Mouse (Mus musculus): ENCODE results near the gene Jazf1.
A peak's percentile ranks its signal among the peaks of the same experiment; 100 is the strongest.

Gene Jazf1

DNA sequence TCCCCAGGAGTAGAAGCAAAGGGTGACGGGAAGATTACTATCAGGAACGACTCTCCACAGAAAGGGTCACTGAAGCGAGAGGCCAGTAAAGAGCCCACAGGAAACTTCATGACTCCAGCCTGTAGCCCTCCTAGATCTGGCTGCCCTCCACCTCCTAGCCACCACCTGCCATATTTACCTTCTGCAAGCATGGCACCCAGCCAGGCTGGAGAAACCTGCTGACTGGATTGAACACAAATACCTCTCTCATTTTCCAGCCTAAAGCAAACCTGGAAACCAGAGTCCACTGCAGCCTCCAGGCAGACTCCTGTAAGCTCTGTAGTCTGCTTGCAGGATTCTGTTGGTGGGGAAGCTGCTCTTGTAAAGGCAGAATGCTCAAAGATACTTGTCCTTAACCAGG, 62.4 kb downstream of the Jazf1 start:
- peak; percentile 13 for DNase-seq

DNA sequence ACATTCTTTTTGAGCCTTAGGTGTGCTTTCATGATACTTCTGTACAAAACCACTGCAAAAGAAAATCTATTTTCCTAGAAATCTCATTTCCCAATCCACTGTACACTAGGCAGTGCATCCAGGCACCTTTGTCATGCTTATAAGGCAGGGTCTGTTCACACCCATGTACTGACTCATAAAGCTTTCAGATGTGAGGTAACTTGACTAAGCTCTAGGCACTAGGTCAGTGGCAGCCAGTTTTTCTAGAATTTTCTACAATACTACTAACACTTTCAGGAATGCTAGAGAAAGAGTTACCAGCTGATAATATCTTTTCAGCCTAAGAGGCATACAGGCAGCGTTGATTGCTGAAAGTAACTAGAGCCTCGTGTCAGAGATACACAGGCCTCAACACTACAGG, 62.9 kb downstream of the Jazf1 start:
- no peak for DNase-seq

DNA sequence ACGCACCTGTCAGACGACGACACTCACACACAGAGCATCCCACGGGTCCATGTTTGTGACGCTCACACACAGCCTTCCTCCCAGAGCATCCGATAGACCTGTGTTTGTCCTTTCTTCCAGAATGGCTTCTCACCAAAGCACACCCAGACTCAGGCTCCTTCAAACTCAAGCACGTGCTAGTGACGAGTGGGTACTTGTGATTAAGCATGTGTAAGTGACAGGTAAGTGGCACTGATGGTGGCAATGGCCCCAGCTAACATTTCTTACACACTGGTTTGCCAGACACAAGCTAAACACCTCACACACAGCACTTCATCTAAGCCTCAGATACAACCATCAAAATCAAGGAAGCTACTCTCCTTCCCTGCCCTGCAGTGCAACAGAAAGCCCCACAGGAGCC, 77.6 kb downstream of the Jazf1 start:
- peak; percentile 64 for DNase-seq

DNA sequence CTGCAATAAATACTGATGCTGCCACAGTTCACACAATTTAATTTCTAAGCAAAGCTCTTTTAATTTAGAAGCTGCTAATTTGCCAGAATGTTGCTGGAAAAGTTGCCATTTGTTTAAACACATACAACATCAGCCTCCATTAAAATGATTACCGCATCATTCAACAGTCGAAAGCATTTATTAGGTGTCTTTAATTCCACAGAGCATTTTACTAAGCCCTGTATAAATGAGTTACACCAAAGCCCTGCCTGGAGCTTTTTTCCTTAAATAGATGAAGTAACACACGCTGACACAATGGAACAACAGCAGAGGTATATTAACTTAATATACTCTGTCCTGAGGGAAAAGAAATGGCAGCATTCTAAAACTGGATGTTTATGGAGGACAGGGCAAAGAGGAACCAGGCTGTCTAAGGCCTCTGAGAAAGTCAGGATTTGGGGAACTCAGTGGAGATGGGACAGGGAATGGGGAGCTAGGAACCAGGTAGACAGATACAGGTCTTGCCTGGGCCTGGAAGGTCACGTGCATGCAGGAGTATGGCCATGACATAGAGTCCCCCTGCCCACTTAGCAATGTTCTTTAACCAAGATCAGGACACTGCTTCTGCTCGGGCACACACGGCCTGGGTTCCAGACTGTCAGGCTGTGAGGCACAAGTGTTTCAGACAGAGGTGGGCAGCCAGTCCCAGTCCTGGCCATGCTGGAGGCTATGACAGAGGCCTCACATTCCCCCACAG, 80.4 kb downstream of the Jazf1 start:
- no peak for DNase-seq

DNA sequence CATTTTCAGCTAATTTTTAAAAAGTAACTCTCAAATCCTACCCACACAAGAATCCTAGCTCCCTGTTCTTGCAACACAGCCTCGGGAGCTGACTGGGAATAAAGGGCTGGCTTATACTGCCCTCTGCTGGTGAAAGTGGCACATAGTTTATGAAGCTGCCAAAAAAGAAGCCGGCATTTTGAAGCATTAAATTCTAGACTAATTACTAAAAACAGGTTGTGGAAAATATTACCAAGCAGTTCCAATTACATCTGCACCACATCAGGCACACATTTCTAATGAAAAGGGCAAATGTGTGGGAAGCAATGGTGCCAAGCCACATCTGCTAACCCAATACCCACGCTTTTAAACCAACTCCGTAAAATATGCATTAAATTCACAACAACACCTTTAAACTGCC, 81.0 kb downstream of the Jazf1 start:
- DNase-seq, result peak; percentile 66

DNA sequence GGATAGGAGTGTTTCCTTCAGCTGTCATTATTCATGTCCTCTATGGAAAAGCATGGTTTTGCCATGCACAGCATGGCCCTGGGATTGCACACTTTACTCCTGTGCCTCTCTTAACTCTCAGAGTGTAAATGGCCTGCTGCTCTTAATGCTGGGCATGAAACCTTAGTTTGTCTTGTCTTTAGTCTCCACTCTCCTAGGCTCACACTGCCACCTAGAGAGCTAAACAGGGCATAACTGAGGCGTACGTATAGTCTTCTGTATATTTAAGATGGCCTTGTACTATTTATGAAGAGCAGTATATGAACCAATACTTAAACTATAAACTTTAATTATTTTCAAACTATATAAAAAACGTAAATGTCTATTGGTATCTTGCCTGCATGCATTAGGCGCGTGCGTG, 86.3 kb downstream of the Jazf1 start:
- no peak for DNase-seq

DNA sequence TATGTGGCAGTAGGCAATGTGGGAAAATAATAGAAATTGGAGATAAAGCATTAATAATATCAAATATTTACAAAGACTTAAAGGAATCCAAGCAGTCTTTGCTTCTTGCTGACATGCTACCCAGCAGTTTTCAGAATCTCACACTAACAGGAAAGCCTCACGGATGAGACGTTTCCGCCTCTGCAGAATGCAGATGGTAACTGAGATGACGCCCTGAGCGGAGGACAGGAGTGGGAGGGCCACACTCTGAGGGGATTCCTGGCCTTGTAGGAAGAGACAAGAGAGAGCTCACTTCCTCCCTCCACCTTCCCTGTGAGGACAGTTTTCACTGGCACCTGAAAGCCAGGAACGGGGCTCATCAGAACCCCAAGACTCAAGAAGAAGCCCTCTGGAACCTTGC, 88.9 kb downstream of the Jazf1 start:
- no peak for DNase-seq

DNA sequence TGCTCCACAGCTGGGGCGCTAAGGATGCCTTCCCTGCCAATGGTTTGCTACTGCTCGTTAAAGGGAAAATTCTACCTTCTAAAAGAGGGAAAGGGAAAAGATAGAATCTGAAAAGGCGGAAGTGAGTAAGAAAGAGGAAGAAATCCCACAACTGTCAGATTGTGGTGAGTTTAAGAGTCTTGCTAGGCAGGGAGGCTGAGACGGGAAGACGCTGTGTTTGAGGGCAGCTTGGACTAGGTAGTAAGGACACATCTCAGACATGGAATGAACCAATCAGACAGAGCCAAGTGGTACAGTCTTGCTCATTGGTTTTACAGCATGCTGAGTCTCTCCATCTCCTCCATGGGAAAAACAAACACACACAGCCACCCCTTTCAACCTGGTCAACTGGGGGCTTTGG, 95.1 kb downstream of the Jazf1 start:
- no peak for DNase-seq

DNA sequence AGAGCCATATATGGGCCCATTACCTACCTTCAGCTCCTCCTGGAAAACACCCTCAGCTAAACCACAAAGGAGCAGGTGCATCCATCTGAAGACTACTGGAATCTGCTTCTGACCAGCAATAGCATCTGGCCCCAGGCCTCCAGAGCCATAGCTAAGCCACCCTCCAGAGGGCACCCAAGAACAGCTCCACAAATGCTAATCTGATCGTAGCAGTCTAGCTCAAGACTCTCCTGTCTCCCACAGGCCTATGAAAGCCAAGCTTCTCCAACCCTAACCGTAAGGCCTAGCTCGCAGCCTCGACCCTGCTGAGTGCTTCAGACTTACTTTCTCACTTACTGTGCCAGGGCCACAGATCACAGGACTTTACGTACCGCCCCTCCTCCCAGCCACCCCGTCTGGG, 96.3 kb downstream of the Jazf1 start:
- no peak for DNase-seq

DNA sequence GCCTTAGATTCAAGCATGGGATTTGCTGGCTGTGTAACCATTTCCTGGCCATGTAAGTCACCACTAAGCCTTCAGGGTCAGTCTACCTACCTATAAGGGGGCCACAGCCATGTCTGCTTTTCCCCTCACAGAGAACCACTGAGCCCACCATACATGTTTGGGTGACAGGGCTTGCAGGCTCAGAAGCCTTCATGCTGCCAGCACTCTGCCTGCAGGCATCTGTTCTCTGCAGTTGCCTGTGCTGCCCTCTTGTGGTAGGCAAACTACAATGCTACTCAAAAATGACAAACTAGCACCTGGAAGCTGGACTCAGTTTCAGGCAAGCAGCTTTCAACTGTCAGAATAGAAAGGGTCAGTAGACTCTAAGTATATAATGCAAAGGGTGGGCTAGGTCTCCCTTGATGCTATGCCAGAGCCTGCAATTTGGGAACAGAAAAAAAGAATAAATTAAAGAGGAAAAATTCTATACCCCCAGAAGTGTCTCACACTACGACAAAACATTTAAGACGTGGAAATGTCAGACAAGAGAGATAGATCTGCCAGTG, 98.6 kb downstream of the Jazf1 start:
- DNase-seq, result peak; percentile 76

DNA sequence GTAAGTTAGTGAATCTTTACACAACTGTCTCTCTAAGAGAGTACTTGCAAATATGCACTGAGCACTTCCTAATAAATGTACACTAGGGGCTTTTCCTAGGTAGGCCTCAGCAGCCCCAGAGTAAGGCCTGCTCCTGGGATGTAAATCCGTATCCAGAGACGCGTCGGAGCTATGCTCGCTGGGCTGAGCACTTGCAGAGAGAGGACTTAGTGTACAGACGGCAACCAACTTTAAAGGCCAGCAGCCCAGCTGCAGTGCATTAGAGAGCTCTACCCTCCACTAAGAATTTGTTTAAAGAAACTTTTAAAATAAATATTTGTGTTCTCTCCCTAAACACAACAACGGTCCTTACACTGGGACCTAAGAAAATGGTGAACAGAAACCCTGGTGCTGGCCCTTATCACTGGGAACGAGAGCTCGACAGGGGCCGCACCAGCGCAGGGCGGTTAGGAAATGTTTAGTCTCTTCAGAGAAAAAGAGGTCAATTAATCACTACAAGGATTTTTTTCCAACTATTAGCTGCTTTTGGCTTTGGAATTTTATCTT, 100.0 kb downstream of the Jazf1 start:
- no peak for DNase-seq

DNA sequence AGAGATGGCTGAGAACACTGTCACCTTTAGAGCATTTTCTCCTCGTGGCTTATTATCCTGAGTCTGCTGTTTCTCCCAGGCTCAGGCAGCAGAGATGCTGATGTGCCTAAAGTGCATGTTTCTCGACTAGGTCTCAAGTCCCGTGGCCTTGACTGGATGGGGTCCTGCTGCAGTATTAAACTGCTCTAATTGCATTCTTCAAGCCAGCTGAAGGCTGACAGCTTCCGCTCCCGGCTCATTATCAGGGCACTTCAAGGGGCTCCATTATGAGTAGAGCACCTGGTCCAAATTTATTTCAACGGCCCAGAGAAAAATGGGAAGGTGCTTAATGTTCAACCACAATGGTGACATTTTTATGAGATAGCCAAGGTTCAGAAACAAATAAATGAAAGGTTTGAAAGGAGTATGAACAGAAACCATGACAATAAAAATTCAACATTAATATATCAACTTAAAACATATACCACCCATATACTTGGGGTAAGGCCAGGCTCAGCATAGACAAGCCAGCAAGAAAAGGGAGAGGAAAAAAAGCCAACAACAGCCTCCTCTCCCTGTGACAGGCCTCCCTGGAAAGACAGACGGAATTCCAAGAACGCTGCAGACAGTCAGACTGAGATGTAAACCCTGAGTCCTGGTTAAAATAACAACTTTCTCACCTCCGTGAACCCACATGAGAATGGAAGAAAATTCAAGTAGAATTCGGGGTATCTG, 100.7 kb downstream of the Jazf1 start:
- no peak for DNase-seq

DNA sequence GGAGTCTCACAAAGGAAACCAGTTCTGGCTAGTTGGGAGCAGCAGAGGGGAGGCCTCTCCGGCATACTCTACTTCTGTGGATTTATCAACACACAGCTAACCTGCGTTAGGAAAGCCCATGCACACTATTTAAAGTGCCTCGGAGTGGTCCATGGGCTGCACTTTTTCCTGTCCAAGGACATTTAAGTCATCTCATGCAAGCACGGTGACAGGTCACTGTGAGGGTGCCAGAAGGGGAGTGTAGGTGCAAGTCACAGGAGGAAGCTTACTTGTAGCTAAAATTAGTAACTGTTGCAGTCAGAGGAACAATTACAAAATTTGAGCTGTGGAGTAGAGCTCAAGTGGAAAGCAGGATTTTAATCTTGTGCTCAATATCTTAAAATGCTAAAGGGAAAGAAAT, 102.4 kb downstream of the Jazf1 start:
- DNase-seq, result peak; percentile 18

DNA sequence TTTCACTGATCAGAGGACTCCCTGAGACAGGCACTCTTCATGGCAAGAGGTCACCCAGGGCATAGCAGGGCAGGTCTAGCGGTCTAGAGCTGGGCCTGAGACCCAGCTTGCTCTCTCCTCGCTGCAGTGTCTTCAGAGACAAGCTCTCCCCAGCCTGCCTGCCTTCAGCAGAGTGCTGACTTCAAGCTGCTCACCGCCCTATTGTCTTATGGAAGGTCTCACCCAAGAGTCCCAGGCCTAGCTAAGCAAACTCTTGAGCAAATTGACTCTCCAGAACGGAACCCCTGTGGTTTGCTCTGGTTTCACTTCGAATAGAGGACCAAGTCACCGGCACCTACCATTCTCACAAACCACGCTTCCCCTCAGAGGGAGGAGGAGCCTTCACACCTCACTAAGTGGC, 103.1 kb downstream of the Jazf1 start:
- peak; percentile 11 for DNase-seq

DNA sequence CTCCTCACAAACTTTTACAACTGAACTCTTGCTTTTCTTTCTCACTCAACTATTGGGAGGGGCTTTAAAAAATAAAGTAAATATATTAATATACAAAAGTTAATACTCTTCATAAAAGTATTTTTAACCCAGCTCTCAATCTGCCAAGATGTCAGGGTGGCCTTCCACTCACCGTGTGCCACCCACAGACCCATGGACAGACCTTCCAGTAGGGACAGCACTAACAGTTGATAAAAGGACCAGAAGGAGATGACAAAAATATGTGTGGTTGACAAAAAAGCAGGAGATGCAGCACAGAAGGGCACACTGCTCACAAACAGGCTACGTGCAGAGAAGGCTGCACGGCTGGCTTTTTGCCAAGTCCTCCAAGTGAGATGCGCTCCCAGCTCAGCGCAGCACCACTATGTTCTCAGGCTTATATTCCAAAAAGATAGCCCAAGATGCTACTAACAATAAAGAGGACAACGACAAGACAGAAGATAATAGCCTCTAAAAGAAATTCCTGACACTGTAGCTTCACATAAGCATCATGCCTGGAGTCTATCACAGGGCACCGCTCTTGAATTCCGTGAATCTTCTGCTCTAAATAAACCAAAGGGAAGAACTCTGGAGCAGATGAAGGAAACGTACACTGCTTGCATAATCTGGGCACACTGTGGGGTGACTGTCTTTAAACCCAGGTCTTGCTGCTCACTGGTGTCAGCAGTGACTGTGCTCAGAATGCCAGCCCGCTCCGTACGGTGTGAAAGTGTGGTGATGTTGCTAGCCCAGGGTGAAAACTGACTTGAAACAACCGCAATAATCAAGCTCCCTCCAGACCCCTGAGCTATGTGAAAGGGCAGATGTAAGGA, 104.4 kb downstream of the Jazf1 start:
- peak; percentile 15 for DNase-seq

DNA sequence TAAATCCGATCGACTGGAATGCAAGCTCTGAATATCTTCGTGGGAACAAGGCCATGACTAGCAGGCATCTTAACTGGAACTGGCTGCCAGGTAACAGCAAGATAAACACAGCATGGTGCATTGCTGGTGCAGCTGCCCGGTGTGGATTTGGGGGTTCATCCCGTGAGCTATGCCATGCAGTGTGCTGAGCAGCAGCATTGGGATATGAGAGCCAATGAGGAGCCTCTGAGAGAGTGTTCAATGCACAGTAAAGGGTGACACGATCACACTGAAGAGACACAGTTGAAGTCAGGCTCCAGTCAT, 105.0 kb downstream of the Jazf1 start:
- DNase-seq, result no peak

DNA sequence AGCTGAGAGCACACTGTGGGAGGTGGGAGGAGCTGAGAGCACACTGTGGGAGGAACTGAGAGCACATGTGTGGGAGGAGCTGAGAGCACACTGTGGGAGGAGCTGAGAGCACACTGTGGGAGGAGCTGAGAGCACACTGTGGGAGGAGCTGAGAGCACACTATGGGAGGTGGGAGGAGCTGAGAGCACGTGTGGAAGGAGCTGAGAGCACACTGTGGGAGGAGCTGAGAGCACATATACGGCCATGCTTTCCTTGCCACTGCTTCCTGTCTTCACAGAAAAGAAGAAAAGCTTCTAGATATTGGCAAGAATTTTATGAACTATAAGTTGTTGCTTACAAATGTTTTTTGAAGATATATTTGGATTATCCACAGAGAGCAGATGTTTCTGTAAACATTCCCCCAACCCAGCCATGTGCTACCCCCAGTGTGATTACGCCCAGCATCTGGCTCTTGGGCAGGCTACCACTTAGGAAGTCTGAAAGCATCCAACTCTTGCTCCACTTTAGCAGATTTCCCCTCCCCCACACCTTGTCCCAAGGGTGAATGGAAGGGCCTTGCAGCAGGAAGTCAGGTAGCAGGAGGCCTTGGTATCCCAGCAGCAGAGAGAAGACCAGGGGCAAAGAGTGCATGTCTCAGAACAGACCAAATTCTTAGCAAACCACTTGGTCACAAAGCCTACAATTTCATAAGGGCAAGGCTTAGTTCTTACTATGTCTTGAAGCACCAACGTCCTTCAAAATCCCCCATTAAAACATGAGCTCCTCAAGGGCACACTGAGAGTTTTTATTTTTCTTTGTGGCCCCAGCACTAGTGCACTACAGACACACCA, 105.6 kb downstream of the Jazf1 start:
- no peak for DNase-seq

DNA sequence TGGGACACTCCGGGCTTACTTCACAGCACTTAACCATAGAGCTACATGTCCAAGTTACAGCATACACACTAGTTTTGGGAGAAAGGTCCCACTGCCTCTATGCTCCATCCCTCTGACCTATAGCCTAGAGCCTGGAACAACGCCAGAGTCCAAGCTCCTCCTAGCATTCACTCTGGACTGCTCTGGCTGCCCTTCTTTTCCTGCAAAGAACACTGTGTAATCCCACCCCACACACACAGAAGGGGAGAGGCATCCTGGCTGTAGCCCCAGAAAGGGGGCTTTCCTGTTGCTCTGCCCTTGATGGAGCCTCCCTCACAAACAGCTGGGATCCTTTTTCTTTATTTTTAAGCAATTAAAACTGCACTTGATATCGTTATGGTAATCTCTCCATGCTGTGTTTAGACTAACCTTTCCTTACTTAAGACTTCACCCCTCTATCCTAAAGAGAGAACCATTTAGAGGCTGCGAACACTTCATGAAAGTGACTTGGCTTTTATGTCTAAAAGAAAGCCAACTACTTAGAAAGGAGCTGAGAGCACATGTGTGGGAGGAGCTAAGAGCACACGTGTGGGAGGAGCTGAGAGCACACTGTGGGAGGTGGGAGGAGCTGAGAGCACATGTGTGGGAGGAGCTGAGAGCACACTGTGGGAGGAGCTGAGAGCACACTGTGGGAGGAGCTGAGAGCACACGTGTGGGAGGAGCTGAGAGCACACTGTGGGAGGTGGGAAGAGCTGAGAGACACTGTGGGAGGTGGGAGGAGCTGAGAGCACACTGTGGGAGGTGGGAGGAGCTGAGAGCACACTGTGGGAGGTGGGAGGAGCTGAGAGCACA, 106.6 kb downstream of the Jazf1 start:
- no peak for DNase-seq

DNA sequence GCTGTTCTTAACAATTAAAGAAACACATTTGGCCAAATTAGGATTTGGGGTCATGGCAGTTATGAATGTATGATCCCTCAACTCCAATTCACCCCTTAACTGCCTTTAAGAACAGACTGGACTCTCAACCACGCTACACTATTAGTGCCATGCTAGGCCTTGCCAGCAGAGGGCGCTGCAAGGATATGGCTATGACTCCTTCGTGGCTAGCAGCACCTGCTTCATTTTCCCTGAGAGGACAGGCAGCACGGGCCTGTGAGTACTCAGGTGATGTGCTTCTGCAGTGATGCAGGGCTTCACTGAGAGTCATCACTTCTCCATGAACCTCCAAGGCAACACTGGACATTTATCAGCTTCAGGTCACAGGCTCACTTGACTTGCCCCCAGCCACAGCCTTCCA, 110.7 kb downstream of the Jazf1 start:
- DNase-seq, result peak; percentile 85

DNA sequence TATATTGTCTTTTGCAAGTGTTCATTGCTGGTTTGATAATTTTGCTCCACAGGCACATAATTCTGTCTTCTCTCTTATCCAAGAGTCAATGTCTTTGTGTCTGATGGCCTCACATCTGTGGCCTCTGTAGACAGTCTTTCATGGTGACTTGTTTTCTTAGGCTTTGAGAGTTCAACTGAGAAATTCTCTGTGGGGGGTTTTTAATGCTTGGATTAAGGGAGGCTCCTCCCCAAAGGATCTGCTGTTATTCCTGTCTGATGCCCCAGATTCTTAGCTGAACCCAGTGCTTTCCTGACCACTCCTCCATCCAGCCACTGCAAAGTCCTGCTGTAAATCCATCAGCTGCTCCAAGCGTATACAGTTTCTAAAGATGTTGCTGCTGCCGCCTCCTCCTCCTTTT, 112.3 kb downstream of the Jazf1 start:
- no peak for DNase-seq

DNA sequence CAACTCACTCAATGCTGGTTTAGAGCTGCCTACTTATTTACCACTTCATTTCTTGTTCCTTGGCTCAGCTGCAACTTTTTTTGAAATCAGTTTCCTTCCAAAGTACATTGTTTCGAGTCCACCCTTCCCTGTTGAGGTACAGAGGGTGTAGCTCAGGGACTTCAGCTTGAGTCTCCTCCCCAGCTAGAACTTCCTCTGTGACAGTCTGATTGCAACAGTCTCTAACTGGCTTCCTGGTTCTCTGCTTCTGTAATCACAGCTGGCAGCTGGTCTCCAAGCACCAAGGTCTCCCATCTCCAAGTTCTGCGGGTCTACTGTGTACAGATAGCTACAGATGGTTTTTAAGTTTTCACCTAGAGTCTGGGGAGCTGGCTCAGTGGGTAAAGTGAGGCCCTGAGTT, 113.1 kb downstream of the Jazf1 start:
- DNase-seq, result peak; percentile 59

DNA sequence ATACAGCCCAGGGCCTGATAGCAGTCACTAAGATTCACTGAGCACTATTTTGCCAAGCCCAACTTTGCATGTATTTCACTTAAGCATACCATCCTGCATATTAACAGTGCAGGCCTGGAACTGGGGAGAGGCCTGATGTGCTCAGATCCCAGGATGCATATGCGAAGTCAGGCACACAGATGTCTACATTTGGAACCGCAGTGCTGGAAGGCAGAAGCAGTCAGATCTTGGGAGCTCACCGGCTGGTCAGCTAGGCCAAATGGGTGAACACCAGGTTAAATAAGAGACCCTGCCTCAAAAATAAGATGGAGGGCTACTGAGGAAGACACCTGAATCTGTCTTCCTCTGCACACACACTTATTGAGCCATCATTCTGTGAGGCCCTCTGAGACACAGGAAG, 113.6 kb downstream of the Jazf1 start:
- no peak for DNase-seq
